Mouse (Mus musculus) heart, postnatal 0 days (tissue): Measurements from ENCODE around the gene Slc8b1.

ENCODE experiments used
- CTCF ChIP-seq: IDR thresholded peaks from 2 replicates; pipeline ENCODE4 v1.5.1; 2016; ENCODE audit warnings: antibody characterized with exemption, control low read depth, low read depth
- EP300 ChIP-seq: IDR thresholded peaks from 2 replicates; pipeline ENCODE4 v1.6.1; 2016; ENCODE audit warnings: antibody characterized with exemption, low read depth

DNA sequence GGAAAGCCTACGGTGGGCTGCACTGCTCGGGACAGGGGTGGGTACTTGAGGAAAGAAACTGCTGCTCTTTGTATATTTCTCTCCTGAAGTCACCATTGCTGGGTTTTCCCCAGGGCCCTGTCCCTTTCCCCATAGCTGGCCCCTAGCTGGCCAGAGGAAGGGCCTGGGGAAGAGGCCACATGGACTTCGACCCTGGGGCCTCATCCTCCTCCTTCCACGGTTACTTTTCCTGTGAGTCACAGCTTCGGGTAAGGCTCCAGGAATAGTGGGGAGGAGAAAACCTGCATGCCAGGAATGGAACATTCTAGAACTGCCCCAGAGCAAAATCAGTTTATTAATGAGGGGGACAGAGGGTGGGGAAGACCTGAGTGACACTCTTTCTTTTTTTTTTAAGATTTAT lies 39.2 kb downstream of the Slc8b1 start:
- TF ChIP-seq CTCF: no peak
- no peak for TF ChIP-seq EP300
